In the genomic region with DNA sequence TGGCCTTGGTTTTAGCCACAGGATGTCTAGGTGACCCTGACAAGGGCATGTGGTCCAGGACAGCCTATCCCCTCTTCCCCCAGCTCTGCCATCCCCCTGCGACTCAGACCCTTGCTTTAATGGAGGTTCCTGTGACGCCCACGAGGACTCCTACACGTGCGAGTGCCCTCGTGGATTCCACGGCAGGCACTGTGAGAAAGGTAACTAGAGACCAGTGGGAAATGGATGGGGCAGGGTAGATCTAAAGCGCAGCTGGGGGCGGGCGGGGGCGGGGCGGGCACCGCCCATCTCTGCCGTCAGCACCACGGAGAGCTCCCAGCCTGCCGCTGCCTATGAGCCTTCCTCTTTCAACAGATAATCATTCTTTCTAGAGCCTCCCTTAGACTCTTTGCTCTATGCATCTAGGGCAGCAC, we compare ENCODE assay signal across 9 mouse cellular contexts. TPM values are rescaled to one million over a fixed set of nuclear protein-coding genes. Genes with fewer than 3 reads are reported as not detected.
DNase-seq lines count a peak whose midpoint lies in the region; ATAC-seq and TF ChIP-seq lines count a peak whose summit lies in the region.
"Had no signal": no experiment of that assay in that cellular context is flagged by ENCODE, and none has a peak within 500 bp of the region (broad histone marks: within the 10 kb centered on the region; RNA-seq: fewer than 3 reads in every experiment).

No protein-coding gene starts in this region.

- H3K27me3 ChIP-seq in kidney, adult 2 months (replicated peaks; ENCODE audit: control insufficient read depth, insufficient read depth, low read length) = no peaks in the 10 kb centered on the region
- 0 out of 2 replicates have a peak, but pooled peaks cover 2% of the 10 kb centered on the region for H3K27me3 ChIP-seq in forebrain, embryonic 14.5 days (replicated peaks; ENCODE audit: control insufficient read depth, insufficient read depth, low read length)
- no peaks in the 10 kb centered on the region for H3K27me3 ChIP-seq in limb, embryonic 14.5 days (ENCODE audit: control insufficient read depth, insufficient read depth, low read length)
- H3K27me3 ChIP-seq: liver, embryonic 15.5 days had no signal

- peak; percentile 12 for DNase-seq in kidney, adult 2 months
- no peak for DNase-seq in kidney, adult 11 months
- DNase-seq in R1 (ENCODE audit: low read depth, low spot score) = peak; percentile 69
- peak; percentile 18 for DNase-seq in forebrain, embryonic 14.5 days (ENCODE audit: low spot score)
- peak; percentile 61 for DNase-seq in limb, embryonic 14.5 days (ENCODE audit: low spot score)
- peak; percentile 44 for DNase-seq in retina, postnatal 1 day
- DNase-seq in natural killer cell, adult 2 months (ENCODE audit: low spot score in 2 of 2) = no peak
- DNase-seq in cerebellum, adult 9-10 months = no peak

- H3K36me3 ChIP-seq in kidney, adult 2 months (ENCODE audit: control insufficient read depth, insufficient read depth, low read length) = no peaks in the 10 kb centered on the region
- H3K36me3 ChIP-seq in forebrain, embryonic 14.5 days (ENCODE audit: control insufficient read depth, insufficient read depth, low read length) = no peaks in the 10 kb centered on the region
- peaks cover 45% of the 10 kb centered on the region for H3K36me3 ChIP-seq in limb, embryonic 14.5 days (ENCODE audit: control insufficient read depth, insufficient read depth, low read length)
- H3K36me3 ChIP-seq: liver, embryonic 15.5 days had no signal

- ATAC-seq in forebrain, embryonic 14.5 days = peak; percentile 62; the same call in 1 of the 2 replicates
- ATAC-seq in limb, embryonic 14.5 days (ENCODE audit: low FRiP score, low read depth) = peak; percentile 35; the same call in 1 of the 2 replicates

- peak overlapping the region; percentile 37; the same call in 1 of the 2 replicates for H3K9ac ChIP-seq in forebrain, embryonic 14.5 days (ENCODE audit: low read length)
- H3K9ac ChIP-seq in limb, embryonic 14.5 days (ENCODE audit: low read depth, low read length, severe bottlenecking) = no peak overlapping the region
- H3K9ac ChIP-seq: liver, embryonic 15.5 days had no signal

- no peaks in the 10 kb centered on the region for H3K9me3 ChIP-seq in forebrain, embryonic 14.5 days (replicated peaks; ENCODE audit: control insufficient read depth, low read length)
- no peaks in the 10 kb centered on the region for H3K9me3 ChIP-seq in limb, embryonic 14.5 days (ENCODE audit: control insufficient read depth, low read length)
- H3K9me3 ChIP-seq: liver, embryonic 15.5 days had no signal

- no peaks in the 10 kb centered on the region for H3K4me1 ChIP-seq in kidney, adult 2 months (ENCODE audit: control insufficient read depth, insufficient read depth, low read length)
- H3K4me1 ChIP-seq in forebrain, embryonic 14.5 days (ENCODE audit: control insufficient read depth, insufficient read depth, low read length) = no peaks in the 10 kb centered on the region
- no peaks in the 10 kb centered on the region for H3K4me1 ChIP-seq in limb, embryonic 14.5 days (ENCODE audit: control insufficient read depth, insufficient read depth, low read length)
- H3K4me1 ChIP-seq: liver, embryonic 15.5 days had no signal

- no peak overlapping the region for H3K4me3 ChIP-seq in kidney, adult 2 months (ENCODE audit: insufficient read depth, low read depth, low read length)
- no peak overlapping the region for H3K4me3 ChIP-seq in forebrain, embryonic 14.5 days (ENCODE audit: low read depth, low read length)
- H3K4me3 ChIP-seq in limb, embryonic 14.5 days (replicated peaks; ENCODE audit: low read length) = no peak overlapping the region
- H3K4me3 ChIP-seq: liver, embryonic 15.5 days had no signal

- peak overlapping the region; percentile 35; the same call in 1 of the 2 replicates for H3K4me2 ChIP-seq in forebrain, embryonic 14.5 days (ENCODE audit: low read length)
- no peak overlapping the region for H3K4me2 ChIP-seq in limb, embryonic 14.5 days (replicated peaks; ENCODE audit: low read depth, low read length, severe bottlenecking)
- H3K4me2 ChIP-seq: liver, embryonic 15.5 days had no signal

- no peak overlapping the region for H3K27ac ChIP-seq in kidney, adult 2 months (ENCODE audit: insufficient read depth, low read depth, low read length)
- no peak overlapping the region for H3K27ac ChIP-seq in forebrain, embryonic 14.5 days (ENCODE audit: low read depth, low read length)
- H3K27ac ChIP-seq in limb, embryonic 14.5 days (replicated peaks; ENCODE audit: low read depth, low read length) = no peak overlapping the region
- H3K27ac ChIP-seq: liver, embryonic 15.5 days had no signal

- TF ChIP-seq POLR2A in kidney, adult 2 months (IDR thresholded peaks at IDR 0.05; ENCODE audit: low read depth, low read length) = no peak
- no peak for TF ChIP-seq POLR2A in limb, embryonic 14.5 days (IDR thresholded peaks at IDR 0.05; ENCODE audit: borderline replicate concordance, extremely low read depth, insufficient read depth, insufficient read length)

- WGBS in kidney, adult 2 months = 8% methylated on average over 15 of the region's 16 CpGs
- WGBS in forebrain, embryonic 14.5 days = under 1% methylated on average over 16 of the region's 16 CpGs
- WGBS in limb, embryonic 14.5 days = 3% methylated on average over 11 of the region's 16 CpGs

- no peak for TF ChIP-seq CTCF in kidney, adult 2 months (conservative IDR thresholded peaks at IDR 0.05; ENCODE audit: insufficient read depth, insufficient read length, low read depth, low read length)

RNA-seq across cellular contexts. Expression of a gene that starts 33.3 kb away (rescaled TPM):
- 12.7 and 16.0 TPM in 2 replicates for polyA plus RNA-seq in kidney, adult 2 months (2012; rRNA removed)
- polyA plus RNA-seq in forebrain, embryonic 14.5 days (2014; fragmentation: Nextera tagmentation; extraction: Ambion mirVana) = 21.9 and 28.0 TPM in 2 replicates
- polyA plus RNA-seq in limb, embryonic 14.5 days (2012; rRNA removed) = 16.5 and 20.3 TPM in 2 replicates
- 23.6 and 24.7 TPM in 2 replicates for polyA plus RNA-seq in limb, embryonic 14.5 days (2014; fragmentation: Nextera tagmentation; extraction: Ambion mirVana)

RNA-seq across cellular contexts. Expression of a gene that starts 36.8 kb away (rescaled TPM):
- polyA plus RNA-seq in kidney, adult 2 months (2012; rRNA removed) = 8.8 and 10.0 TPM in 2 replicates
- polyA plus RNA-seq in forebrain, embryonic 14.5 days (2014; fragmentation: Nextera tagmentation; extraction: Ambion mirVana) = 1.8 and 2.5 TPM in 2 replicates
- polyA plus RNA-seq in limb, embryonic 14.5 days (2012; rRNA removed) = 52.0 and 65.8 TPM in 2 replicates
- polyA plus RNA-seq in limb, embryonic 14.5 days (2014; fragmentation: Nextera tagmentation; extraction: Ambion mirVana) = 20.6 and 21.8 TPM in 2 replicates

Comparison
In these comparisons a context has a peak if more than half of its experiments do, and no peak if none do; other contexts are left out.
1. DNase-seq: peak in kidney, adult 2 months (single experiment), R1 (single experiment), forebrain, embryonic 14.5 days (single experiment), limb, embryonic 14.5 days (single experiment) and retina, postnatal 1 day (single experiment); none in kidney, adult 11 months (single experiment), natural killer cell, adult 2 months (0 of 2) and cerebellum, adult 9-10 months (single experiment).